Mouse (Mus musculus) midbrain, embryonic 11.5 days (tissue): ENCODE results near the gene Rnase9. TPM values are rescaled to one million over a fixed set of nuclear protein-coding genes. Genes with fewer than 3 reads are reported as not detected.

Experiments used
- ATAC-seq: fragments of 200-750 bp; cut with Nextera tagmentation; 2 replicates; pipeline ENCODE4 v1.8.0; 2017; ENCODE audit warnings: moderate TSS enrichment, moderate library complexity; ENCODE audit not compliant: low FRiP score
- DNase-seq: peaks from one replicate; pipeline ENCODE4 v3.0.0; 2015; ENCODE audit warnings: low spot score; ENCODE audit errors: missing footprints
- H3K27ac ChIP-seq: fragments of 300-500 bp; sonication (generic); 2 replicates; pipeline ENCODE4 v1.5.1; 2014; ENCODE audit warnings: low read depth, low read length
- H3K27me3 ChIP-seq: fragments of 300-500 bp; sonication (generic); 2 replicates; pipeline ENCODE4 v1.6.1; 2014; ENCODE audit warnings: mild to moderate bottlenecking, low read length, moderate library complexity, mixed read lengths; ENCODE audit not compliant: control insufficient read depth, insufficient read depth
- H3K36me3 ChIP-seq: fragments of 300-500 bp; sonication (generic); 2 replicates; pipeline ENCODE4 v1.6.1; 2014; ENCODE audit warnings: mild to moderate bottlenecking, low read length, moderate library complexity, mixed read lengths; ENCODE audit not compliant: control insufficient read depth, insufficient read depth
- H3K4me1 ChIP-seq: fragments of 300-500 bp; sonication (generic); 2 replicates; pipeline ENCODE4 v1.6.1; 2014; ENCODE audit warnings: low read length; ENCODE audit not compliant: control insufficient read depth, insufficient read depth
- H3K4me2 ChIP-seq: fragments of 300-500 bp; sonication (generic); 2 replicates; pipeline ENCODE4 v1.6.1; 2014; ENCODE audit warnings: mild to moderate bottlenecking, moderate library complexity
- H3K4me3 ChIP-seq: fragments of 300-500 bp; sonication (generic); 2 replicates; pipeline ENCODE4 v1.5.1; 2014; ENCODE audit warnings: low read depth, low read length
- H3K9ac ChIP-seq: fragments of 300-500 bp; sonication (generic); 2 replicates; pipeline ENCODE4 v1.6.1; 2014; ENCODE audit warnings: low read length
- H3K9me3 ChIP-seq: fragments of 300-500 bp; sonication (generic); 2 replicates; pipeline ENCODE4 v1.6.1; 2016; ENCODE audit warnings: low read length; ENCODE audit not compliant: control insufficient read depth
- WGBS: fragments of 180-500 bp; shearing (Covaris S2); extraction: QIAGEN DNeasy Blood & Tissue Kit; methylation state at CpG from one replicate; pipeline ENCODE4 v1.1.7; 2014; 5-methylcytosine and 5-hydroxymethylcytosine counted together
- polyA plus RNA-seq: library from polyadenylated mRNA; unstranded; fragments of >200 nt; fragmentation: Nextera tagmentation; extraction: Ambion mirVana; gene quantifications from 2 replicates; pipeline ENCODE4 v1.2.1, GENCODE M21; 2014

Gene Rnase9
- polyA plus RNA-seq, 1 experiment from 2014 or later, result not detected

DNA sequence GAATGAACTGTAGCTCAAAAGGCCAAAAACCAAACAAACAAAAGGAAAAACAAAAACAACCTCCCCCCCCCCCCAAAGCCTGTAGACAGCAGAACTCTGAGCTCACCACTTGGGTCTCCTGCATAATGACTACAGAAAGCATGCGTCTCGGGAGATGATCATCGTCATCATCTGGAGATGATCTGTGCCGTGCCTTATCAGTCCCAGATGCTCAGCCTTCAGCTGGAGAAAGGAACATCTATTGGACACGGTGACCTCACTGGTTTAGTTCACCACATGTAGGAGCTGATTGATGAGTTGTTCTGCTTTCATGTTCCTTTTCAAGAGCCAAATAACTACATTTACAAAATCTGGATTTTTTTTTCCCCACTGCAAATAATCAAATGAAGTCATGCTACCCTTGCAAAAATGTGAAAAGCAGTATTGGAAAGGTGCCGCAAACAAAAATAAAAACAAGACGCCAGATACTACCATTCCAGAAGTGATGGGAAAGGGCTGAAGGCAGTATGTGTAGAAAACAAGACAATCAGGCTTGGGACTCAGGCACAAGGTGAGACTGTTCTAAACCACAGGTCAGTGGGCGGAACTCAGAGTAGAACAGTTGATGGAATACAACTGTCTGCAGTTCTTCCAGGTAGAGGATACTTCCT lies 34.4 kb downstream of the Rnase9 start, which contains the start of gene Rnase10:
Rnase10 (plus strand) TSS at position 600 of the 650 bp plus-strand sequence.
- no peak for DNase-seq
- Histone ChIP-seq H3K27ac (no peak within 1 kb of the TSS), H3K4me2 (no peak within 1 kb of the TSS), H3K4me3 (no peak within 1 kb of the TSS), H3K36me3 (no peaks in the 10 kb centered on the region), H3K27me3 (no peaks in the 10 kb centered on the region), H3K9me3 (no peaks in the 10 kb centered on the region), H3K9ac (no peak within 1 kb of the TSS), H3K4me1 (no peaks in the 10 kb centered on the region)
- ATAC-seq, result no peak
- 87% methylated on average over 8 of the region's 8 CpGs for WGBS

GRCm38 (mm10) chr14:50997999-50998666 lies 43.5 kb downstream of the Rnase9 start:
- no peaks in the 10 kb centered on the region for H3K36me3 ChIP-seq
- ATAC-seq, result no peak
- no peak overlapping the region for H3K4me3 ChIP-seq
- WGBS, result 89% methylated on average over 2 of the region's 2 CpGs
- H3K4me1 ChIP-seq, result no peaks in the 10 kb centered on the region
- H3K4me2 ChIP-seq, result no peak overlapping the region
- H3K27ac ChIP-seq, result no peak overlapping the region
- DNase-seq, result no peak
- H3K9ac ChIP-seq, result no peak overlapping the region
- H3K27me3 ChIP-seq, result no peaks in the 10 kb centered on the region
- H3K9me3 ChIP-seq, result no peaks in the 10 kb centered on the region

DNA sequence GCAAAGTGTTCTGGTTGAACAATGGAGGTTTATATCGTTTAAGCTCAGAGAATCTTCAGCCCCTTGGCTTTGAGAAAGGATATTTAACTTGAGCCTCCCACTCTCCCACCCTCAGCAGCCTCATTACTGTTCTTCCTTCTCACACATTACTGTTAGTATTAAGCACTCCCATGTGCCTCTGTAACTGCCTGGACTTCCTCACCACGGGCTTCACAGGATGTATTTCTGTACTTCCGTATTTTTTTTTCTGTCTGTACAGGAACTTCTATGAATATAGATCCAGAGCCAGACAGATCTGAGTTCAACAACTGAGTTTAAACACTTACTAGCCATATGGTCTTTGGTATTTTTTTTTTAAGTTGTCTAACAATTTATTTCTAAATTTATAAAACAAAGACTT lies 44.6 kb downstream of the Rnase9 start:
- no peak overlapping the region for H3K4me3 ChIP-seq
- ATAC-seq, result no peak
- H3K36me3 ChIP-seq, result no peaks in the 10 kb centered on the region
- DNase-seq, result no peak
- H3K9ac ChIP-seq, result no peak overlapping the region
- no peak overlapping the region for H3K27ac ChIP-seq
- H3K4me2 ChIP-seq, result no peak overlapping the region
- 86% methylated on average over 3 of the region's 3 CpGs for WGBS
- no peaks in the 10 kb centered on the region for H3K9me3 ChIP-seq
- no peaks in the 10 kb centered on the region for H3K27me3 ChIP-seq
- no peaks in the 10 kb centered on the region for H3K4me1 ChIP-seq

- Histone ChIP-seq H3K9ac (no peak overlapping the region), H3K4me3 (no peak overlapping the region), H3K27ac (no peak overlapping the region), H3K36me3 (no peaks in the 10 kb centered on the region), H3K27me3 (no peaks in the 10 kb centered on the region), H3K4me1 (no peaks in the 10 kb centered on the region), H3K9me3 (no peaks in the 10 kb centered on the region), H3K4me2 (no peak overlapping the region)
- 84% methylated on average over 3 of the region's 3 CpGs for WGBS
- ATAC-seq (no peak), DNase-seq (peak; percentile 17)
Measured at GRCm38 (mm10) chr14:50991037-50991436, 50.6 kb downstream of the Rnase9 start.

Other genes starting within 250 kb of the Rnase9 start
- gene Ccnb1ip1, start 234.1 kb downstream of the Rnase9 start, polyA plus RNA-seq, result not detected in 2 replicates
- gene Parp2, start 234.0 kb downstream of the Rnase9 start, polyA plus RNA-seq, result 61.9 and 65.5 TPM in 2 replicates
- 4.9 and 5.5 TPM in 2 replicates for gene Tep1, start 171.3 kb downstream of the Rnase9 start, polyA plus RNA-seq
- gene Klhl33, start 144.4 kb downstream of the Rnase9 start, polyA plus RNA-seq, result 0.15 and 0.25 TPM in 2 replicates
- 157 and 165 TPM in 2 replicates for gene Osgep, start 117.0 kb downstream of the Rnase9 start, polyA plus RNA-seq
- 401 and 413 TPM in 2 replicates for gene Apex1, start 116.9 kb downstream of the Rnase9 start, polyA plus RNA-seq
- 48.4 and 59.0 TPM in 2 replicates for gene Pip4p1, start 111.0 kb downstream of the Rnase9 start, polyA plus RNA-seq
- 73.6 and 76.3 TPM in 2 replicates for gene Pnp, start 110.8 kb downstream of the Rnase9 start, polyA plus RNA-seq
- gene Gm49342, start 97.4 kb downstream of the Rnase9 start, polyA plus RNA-seq, result not detected in 2 replicates
- gene Pnp2, start 85.9 kb downstream of the Rnase9 start, polyA plus RNA-seq, result 0.55 and 0.57 TPM in 2 replicates
- not detected in 2 replicates for gene Rnase10, start 34.1 kb downstream of the Rnase9 start, polyA plus RNA-seq
- not detected in 2 replicates for gene Rnase11, start 8.3 kb upstream of the Rnase9 start, polyA plus RNA-seq
- gene Rnase12, start 15.8 kb upstream of the Rnase9 start, polyA plus RNA-seq, result not detected in 2 replicates
- gene Olfr750, start 32.6 kb upstream of the Rnase9 start, polyA plus RNA-seq, result not detected in 2 replicates
- gene Rnase4, start 49.2 kb upstream of the Rnase9 start, polyA plus RNA-seq, result 12.3 and 14.9 TPM in 2 replicates
- gene Ang, start 49.3 kb upstream of the Rnase9 start, polyA plus RNA-seq, result 1.5 and 2.4 TPM in 2 replicates
- gene Eddm3b, start 72.6 kb upstream of the Rnase9 start, polyA plus RNA-seq, result not detected in 2 replicates
- gene Rnase6, start 82.0 kb upstream of the Rnase9 start, polyA plus RNA-seq, result 0.12 TPM in 1 of 2 replicates, not detected in the other
- gene Rnase1, start 104.9 kb upstream of the Rnase9 start, polyA plus RNA-seq, result not detected in 2 replicates
- not detected in 2 replicates for gene Rnase2b, start 120.4 kb upstream of the Rnase9 start, polyA plus RNA-seq
- not detected in 2 replicates for gene Ang2, start 157.3 kb upstream of the Rnase9 start, polyA plus RNA-seq
- gene Ear14, start 161.5 kb upstream of the Rnase9 start, polyA plus RNA-seq, result not detected in 2 replicates
- not detected in 2 replicates for gene Rnase2a, start 214.2 kb upstream of the Rnase9 start, polyA plus RNA-seq